Mouse (Mus musculus) CH12F3 (cell line): ENCODE results near the gene Mdp1.

ENCODE experiments used
- in situ Hi-C: fragments of 300-500 bp; cut with MboI; formaldehyde crosslinking; loops from 2 replicates; pipeline ENCODE4 v1.14.3; 2020; ENCODE audit warnings: low sequenced_read_pairs

The Mdp1 gene

DNA sequence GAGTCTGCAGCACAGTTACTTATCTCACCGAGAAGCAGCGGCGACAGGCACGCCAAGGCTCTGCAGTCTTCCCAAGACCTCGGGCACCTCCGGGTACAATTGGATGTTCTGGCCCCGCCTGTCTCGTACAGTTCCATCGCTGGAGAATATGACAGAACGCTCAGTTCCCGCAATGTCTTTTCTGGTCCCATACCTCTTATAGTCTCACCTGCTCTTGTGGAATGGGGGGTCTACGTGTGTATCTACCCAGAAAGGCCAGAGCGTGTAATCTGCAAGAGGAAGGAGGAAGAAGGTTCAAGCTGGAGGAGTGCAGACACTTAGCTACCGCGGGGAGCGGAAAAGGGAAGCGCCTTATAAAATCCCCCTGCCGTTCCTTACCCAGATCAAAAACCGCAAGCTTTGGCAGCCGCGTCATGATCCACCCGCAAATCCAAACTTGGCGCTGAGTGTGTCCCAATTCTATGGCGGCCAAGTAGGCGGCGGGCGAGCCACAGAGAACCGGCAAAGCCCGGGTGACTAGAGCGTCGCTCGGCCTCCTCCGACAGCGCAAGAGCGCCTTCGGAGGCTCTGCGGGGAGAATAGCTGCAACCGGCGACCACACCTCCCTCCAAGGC is at the start of gene Mdp1:
Mdp1 (minus strand) TSS at position 549 of the 614 bp plus-strand sequence.
- in situ Hi-C loops: no loop called here

DNA sequence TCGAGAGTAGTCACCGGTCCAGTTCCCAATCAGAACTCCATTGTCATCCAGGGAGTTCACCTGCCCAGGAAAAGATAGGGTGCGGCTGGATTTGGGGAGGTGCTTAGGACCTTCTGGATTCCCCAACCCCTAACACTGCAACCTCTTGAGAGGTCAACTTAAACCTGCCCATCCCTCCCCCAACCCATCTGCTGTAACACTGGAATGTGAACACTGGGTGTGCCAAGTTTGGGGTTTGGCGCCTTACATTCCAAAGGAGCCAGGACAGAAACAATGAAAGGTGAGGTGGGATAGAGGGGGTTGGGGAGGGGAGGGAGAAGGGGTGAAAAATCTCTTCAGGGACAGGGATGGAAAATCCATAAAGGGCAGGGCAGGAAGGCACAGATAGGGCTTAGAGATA is 49.2 kb upstream of the Mdp1 start:
- in situ Hi-C loops: no loop called here

DNA sequence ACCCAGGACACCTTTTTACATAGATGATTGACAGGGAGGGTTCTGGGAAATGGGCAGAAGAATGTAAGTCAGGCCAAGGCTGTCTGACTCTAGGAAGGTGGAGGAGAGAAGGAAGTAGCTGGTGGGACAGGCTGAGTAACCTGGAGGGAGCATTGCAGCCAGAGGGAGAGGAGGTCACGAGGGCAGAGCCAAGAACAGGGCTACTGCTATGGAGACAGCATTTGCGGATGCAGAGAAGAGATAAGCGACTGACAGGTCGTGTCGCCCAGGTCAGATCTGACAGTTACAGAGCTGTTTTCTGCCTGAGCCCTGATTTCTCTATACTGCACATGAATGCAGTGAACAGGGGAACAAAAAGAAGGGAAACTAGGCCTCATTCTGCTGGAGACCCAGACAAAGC is 47.1 kb upstream of the Mdp1 start:
- in situ Hi-C loops: no loop called here

DNA sequence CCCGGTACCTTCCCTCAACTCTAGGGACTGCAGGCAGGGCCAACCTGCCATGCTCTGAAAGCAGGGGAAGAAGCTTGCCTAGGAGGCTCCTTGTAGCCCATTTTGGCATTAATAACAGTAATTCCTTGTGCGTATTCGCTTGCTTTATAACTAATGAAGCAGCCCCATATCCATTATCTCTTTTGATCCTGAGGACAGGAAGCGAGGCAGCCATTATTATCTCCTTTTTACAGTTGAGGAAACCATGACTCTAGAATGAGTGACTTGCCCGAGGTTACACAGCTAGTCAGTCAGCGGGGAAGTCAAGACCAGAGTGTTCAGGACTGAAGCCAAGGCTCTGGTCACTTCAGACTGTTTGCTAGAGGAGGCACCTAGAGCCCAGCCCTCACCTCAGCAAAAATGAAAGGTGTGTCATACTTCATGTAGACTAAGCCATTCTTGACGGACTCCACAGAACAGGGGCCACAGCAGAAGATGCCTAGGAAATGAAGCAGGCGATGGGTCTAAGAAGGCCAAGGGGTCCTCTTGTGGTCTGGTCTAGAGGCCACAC is 45.8 kb upstream of the Mdp1 start:
- in situ Hi-C loops: no loop called here

DNA sequence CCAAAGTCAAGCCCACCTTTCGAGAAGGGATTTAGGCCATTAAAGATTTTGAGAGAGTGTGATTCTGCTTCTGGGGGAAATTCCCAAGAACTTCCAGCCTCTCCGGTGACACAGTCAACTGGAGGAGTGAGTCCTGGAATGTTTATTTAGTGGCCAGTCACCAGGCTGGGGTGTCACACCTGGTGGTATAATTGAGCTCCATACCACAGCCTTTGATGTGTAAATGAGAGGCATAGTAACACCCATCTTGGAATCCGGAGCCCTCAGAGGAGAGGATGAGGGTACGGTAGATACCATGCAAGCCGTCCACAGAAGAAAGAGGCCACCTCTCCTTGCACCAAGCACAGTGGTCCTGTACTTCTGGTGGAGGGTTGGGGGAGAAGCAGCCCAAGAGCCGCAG is 42.5 kb upstream of the Mdp1 start:
- in situ Hi-C loops: no loop called here

DNA sequence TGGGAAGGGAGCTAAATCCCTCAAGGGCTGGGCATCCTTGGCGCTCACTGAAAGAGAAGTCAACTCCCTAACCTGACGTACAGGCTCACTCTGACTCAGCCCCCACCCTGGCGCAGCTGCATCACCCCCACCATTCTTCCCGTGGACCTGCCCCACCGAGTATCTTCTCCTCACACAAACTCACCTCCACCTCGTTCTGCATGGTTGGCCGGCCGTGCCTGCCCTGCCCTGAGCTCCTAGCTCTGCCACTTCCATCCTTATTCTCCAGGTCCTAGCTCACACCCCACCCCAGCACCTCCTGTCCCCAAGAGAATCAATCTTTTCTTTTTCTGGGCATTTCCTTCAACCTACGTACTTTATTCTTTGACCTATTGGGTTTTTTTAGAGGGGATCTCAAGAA is 40.8 kb upstream of the Mdp1 start:
- in situ Hi-C loops: no loop called here

DNA sequence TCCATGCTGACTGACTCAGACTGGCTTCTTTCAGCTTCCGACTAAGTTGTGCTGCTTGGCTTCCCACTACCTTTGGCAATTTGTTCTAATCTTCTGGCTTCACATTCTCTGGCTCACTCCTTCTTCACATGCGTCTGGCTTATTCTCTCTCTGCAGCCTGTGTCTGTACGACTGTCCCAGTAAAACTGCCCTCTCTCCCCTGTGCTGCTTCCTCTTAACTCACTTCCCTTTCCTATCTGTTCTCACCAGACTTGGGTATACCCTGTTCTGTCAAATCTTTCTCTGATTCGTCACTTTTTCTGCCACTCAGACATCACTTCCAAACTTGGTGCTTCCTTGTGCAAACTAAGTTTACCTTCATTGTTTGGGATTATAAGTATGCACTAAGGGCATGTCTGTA is 36.9 kb upstream of the Mdp1 start:
- in situ Hi-C loops: no loop called here

DNA sequence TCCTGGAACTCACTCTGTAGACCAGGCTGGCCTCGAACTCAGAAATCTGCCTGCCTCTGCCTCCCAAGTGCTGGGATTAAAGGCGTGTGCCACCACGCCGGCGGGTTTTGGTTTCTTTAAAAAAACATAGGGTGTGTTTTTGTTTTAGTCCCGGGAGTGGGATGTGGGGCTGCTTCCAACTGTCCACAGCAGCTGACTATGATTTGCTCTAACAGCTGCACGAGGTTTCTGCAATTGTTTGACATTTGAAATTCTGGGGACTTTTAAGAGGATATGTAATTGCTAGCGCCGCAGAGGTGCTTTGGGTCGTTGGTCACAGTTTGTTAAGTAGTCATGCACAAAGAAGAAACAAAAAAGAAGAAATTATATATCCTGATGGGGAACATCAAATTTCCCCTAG is 29.1 kb upstream of the Mdp1 start:
- in situ Hi-C loops: loop anchor here (10.0 kb wide), 1 partner anchor 65 kb away; the partner anchor contains the start of gene Cideb

DNA sequence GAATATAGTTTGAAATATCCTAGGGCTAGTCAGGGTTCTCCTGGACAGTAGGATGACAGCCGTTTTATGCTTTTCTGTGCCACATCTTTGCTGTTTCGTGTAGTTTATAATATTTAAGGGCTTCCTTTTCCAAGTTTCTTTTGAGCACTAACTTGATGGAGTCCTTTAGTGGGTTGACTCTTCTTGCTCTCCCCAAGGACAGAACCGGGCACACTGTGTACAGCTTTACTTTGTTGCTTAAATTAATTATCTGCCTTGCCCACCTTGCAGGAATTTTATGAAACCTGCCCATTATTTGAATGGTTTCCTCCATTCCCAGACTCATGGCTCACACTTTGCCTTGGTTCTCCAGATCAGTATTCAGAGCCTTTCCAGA is 21.8 kb upstream of the Mdp1 start:
- in situ Hi-C loops: loop anchor here (10.0 kb wide), 1 partner anchor 73 kb away; the partner anchor contains the start of gene Cideb

DNA sequence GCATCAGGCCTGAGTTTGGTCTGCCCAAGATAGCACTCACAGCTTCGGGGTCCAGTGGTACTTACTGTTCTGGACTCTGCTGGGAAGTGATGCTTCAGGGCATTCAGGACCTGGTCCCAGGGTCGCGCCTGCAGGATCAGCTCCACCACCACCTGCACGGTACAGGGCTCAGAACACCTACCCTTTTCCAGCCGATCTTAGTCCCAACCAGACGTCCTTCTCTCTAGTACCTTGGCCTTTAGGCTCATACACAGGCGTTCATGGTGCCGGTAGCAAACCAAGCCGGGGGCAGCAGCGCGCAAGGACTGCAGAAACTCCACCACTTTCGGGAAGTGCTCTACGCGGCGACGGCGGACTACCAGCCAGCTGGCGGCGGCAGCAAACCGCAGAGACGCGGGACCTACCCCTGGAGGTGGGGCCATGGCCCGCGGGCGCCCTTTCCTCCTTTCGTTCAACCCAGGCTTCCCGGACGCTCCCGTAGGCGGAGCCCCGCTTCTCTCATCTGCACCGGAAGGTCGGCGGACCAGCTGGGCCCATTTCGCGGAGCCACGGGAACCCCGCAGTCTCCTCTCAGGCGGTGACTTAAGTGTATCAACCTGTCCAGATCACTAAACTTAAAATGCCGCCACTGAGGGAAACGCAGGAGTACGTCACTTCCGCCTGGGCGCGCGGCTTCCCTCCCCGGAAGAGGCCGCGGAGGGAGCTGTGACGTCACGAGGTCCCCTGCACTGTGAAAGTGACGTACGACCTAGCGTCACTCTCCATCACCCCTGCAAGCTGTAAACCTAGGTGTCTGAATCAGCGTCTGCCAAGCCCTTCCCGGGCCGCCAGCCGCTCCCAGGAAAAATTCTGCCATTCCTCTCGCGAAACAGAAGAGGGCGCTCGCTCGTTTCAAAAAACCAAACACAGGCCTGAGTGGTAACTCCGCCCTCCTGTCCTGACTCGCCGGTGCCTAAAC is 21.1 kb upstream of the Mdp1 start, which contains the start of gene Tinf2:
Tinf2 (minus strand) TSS at position 661 of the 958 bp plus-strand sequence.
- in situ Hi-C loops: loop anchor here (10.0 kb wide), 1 partner anchor 73 kb away; the partner anchor contains the start of gene Cideb

DNA sequence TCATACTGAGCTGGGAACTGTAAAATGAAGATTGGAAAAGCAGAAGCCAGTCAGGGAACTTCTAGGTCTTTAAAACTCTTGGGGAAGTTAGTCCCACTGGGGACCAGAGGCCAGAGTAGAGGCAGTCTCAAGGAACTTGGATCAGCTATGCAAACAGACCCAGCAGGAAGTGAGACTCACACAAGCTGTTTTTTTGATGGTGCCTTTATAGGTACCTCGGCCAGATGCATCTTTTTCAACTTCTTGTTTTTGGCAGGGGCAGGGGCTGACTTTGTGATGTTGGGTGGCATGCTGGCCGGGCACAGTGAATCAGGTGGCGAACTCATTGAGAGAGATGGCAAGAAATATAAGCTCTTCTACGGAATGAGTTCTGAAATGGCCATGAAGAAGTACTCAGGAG is 17.3 kb upstream of the Mdp1 start:
- in situ Hi-C loops: no loop called here

DNA sequence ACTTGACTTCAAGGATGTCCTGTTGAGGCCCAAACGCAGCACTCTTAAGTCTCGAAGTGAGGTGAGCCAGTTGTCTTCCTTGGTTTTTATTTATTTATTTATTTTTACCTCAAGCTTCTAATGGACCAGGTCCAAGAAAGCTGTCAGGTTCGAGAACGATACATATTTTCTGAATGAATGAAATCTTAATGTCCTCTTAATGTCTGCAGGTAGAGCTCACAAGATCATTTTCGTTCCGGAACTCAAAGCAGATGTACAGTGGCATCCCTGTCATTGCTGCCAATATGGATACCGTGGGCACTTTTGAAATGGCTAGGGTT is 12.4 kb upstream of the Mdp1 start:
- in situ Hi-C loops: no loop called here

DNA sequence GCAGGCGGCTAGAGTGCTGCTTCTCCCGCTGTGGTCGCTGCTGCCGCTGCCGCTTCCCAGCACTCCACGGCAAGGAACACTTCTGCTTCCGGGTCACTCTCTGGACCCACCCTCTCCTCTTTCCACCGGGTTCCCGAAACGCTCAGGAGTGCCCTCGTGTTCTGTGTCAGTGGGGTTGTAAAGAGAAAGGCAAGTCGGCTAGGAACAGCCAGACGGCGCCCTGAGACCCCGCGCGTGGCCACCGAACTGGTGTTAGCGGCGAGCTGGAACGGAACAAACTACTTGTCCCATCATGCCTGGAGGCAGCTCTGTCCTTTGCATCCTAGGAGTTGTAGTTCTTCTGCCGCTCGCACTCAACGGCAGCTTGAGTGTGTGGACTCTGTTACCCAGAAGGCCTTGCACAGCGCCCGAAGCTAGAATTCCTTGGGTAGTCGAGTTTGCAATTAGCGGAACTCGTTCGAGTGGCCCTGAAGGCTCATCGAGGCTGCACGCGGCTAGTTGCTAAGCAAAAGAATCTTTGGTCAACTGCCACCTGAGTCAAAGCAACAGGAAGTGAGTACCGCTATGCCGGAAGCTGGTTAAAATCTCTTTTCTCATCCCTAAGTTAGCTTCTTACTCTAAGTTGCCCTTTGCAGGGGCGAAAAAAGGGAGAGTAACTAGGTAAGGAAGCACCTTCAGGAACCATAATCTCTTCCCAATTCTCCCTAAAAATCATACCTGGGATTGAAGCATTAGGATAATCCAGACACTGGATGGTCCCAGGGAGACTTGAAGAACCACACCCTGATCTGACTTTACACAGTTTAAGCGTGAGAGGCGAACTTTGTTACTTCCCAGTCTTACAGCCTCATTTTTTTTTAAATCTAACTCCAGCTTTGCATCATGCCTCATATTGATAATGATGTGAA is 11.8 kb upstream of the Mdp1 start, which contains the start of the genes Gmpr2 and Nedd8:
Gmpr2 (plus strand) TSS at position 109 of the 908 bp plus-strand sequence.
Nedd8 (minus strand) TSS at position 292 of the 908 bp plus-strand sequence.
- in situ Hi-C loops: no loop called here

DNA sequence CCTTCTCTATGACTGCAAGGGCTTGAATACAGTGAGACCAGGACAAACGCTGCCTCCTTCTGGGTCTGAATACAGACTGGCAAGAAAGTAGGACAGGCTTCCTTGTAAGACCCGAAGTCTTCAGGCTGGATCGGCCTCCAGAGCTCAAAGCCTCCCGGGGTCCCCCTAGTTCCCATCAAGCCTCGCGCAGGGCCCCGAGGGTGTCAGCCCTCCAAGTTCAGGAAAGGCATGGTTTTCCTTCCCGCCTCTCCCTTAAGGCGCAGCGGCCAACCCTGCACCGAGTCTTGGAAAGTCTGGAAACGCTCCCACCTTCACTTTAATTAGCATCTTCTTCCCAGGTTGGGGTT is 11.2 kb upstream of the Mdp1 start:
- in situ Hi-C loops: no loop called here

DNA sequence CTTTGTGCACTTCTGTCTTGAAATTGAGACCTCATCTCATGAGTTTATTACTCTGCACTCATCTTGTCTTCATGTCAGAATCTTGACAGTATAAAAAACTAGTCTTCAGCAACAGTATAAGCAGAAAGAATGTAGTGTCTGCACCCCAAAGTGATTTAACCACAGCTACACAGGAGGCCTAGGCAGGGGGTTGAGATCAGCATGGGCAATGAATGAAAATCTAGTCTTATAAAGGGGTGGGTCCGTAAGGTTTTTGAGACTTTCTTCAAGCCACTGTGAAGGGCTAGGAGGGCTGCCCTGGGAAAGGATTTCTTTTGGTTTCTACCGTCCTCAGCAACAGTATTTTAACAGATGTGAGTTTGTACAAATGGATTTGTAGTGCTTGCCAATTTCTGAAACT is 328 bp upstream of the Mdp1 start:
- in situ Hi-C loops: no loop called here

DNA sequence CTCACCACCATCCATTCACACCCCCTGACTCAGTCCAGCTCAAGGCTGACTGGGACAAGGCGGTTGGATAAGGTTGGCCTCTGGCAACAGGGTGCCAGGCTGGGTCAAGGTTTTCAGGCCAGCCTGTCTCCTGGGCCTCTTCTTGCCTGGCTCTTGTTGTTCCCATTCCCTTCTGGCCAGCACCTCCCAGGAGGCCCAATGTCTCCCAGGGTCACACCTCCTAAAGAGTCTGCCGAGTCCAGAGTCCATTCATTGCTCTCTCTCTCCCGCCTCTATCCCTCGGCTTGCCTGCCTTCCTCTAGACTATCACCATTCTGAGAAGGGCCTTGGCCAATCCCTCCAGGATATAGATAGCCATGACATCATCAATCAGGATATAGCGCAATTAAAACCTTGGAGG is 2.3 kb downstream of the Mdp1 start:
- in situ Hi-C loops: no loop called here

DNA sequence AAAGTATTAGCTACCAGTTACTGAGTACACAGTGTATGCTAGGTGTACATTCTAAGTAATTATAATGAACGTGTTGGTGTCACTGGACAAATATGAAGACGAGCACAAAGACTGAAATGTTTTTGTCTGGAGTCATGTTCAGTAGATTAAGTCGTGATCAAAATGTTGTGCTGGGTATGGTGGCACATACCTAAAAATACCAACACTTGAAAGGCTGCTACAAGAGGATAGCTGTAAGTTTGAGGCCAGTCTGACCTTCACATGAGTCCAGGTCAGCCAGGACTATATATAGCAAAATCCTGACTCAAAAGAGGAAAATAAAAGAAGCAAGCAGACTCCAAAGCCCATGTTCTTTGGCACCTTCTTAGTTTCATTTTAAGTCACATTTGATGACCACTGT is 3.4 kb downstream of the Mdp1 start:
- in situ Hi-C loops: no loop called here

DNA sequence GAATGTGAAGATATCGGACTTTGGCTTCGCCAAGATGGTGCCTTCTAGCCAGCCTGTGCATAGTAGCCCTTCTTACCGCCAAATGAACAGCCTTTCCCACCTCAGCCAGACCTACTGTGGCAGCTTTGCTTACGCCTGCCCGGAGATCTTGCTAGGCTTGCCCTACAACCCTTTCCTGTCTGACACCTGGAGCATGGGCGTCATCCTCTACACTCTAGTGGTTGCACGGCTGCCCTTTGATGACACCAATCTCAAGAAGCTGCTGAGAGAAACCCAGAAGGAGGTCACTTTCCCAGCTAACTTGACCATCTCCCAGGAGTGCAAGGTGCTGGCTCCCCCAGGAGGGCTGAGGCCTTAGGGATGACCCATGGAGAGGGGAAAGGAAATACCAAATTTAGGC is 8.8 kb downstream of the Mdp1 start:
- in situ Hi-C loops: no loop called here

DNA sequence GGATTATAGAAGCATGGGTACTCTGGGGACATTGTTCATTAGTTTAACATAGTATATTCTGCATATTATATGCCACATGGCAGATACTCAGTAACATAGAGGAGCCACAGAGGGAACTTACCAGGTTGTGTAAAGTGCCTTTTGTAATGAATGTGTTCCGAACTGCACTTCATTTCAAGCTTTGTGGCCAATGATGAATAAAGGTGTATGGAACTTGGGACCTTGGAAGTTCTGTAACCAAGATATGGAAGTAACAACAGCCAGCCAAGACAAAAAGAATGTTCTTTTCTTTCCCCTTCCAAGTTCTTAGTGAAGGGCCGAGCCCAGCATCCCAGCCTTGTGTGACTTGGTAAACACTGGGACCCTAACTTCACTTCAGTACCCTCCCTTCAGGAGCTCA is 10.4 kb downstream of the Mdp1 start, which contains the start of gene Tssk4:
Tssk4 (plus strand) TSS at position 301 of the 400 bp plus-strand sequence.
- in situ Hi-C loops: no loop called here

DNA sequence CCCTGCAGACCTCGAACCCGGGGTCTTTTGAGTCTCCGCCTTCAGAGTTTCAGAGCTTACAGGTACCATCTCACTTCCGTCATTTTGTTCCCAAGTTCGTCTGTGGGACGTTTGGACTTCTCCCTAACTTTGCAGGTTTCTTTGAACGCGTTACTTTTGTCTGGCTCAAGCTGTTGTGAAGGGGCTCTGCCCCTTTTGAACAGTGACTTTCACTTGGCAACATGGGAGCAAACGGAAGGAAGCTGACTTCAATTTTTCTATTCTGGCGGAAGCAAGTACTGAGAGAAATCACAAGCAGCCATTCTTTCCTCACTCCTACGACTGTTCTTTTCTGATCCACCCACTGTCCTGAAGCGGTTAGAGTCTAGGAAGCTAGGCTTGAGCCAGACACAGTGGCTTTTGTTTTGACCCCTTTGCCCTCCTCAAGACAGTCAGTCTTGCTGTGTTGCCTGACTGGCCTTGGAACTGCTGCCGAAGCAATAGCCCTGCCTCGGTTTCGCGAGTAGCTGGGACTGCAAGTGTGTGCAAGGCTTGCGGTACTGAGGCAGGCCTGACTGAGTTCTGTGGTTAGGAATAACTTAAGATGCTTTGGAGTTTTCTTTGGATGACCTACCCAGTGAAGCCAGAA is 15.9 kb downstream of the Mdp1 start:
- in situ Hi-C loops: no loop called here
